Comparison of ENCODE assay signal across 17 mouse cellular contexts in genomic region chr4:83861706-83862105, GRCm38 (mm10).
DNase-seq lines count a peak whose midpoint lies in the region; ATAC-seq and TF ChIP-seq lines count a peak whose summit lies in the region.
"Had no signal": no experiment of that assay in that cellular context is flagged by ENCODE, and none has a peak within 500 bp of the region (broad histone marks: within the 10 kb centered on the region; RNA-seq: fewer than 3 reads in every experiment).

No protein-coding gene starts in this region.

- no peaks in the 10 kb centered on the region for H3K27me3 ChIP-seq in lung, postnatal 0 days (replicated peaks; ENCODE audit: insufficient read depth, low read length)
- H3K27me3 ChIP-seq in liver, embryonic 11.5 days (replicated peaks; ENCODE audit: control insufficient read depth, insufficient read depth, low read length): no peaks in the 10 kb centered on the region
- H3K27me3 ChIP-seq: liver, embryonic 13.5 days; megakaryocyte, embryonic 14.5 days had no signal

- H3K4me3 ChIP-seq in gastrocnemius, adult 2 months: peak overlapping the region; percentile 28; the same call in 1 of the 2 replicates
- no peak overlapping the region for H3K4me3 ChIP-seq in lung, postnatal 0 days (ENCODE audit: low read depth, low read length)
- H3K4me3 ChIP-seq in liver, embryonic 11.5 days (ENCODE audit: low read depth, low read length): no peak overlapping the region
- H3K4me3 ChIP-seq: liver, embryonic 13.5 days; megakaryocyte, embryonic 14.5 days had no signal

- no peak for ATAC-seq in lung, postnatal 0 days
- ATAC-seq in liver, embryonic 11.5 days (replicated peaks; ENCODE audit: low FRiP score): no peak

- no peak overlapping the region for H3K4me2 ChIP-seq in lung, postnatal 0 days (replicated peaks; ENCODE audit: low read depth, low read length)
- no peak overlapping the region for H3K4me2 ChIP-seq in liver, embryonic 11.5 days
- H3K4me2 ChIP-seq: heart, embryonic 11.5 days; liver, embryonic 13.5 days had no signal

- H3K4me1 ChIP-seq in lung, postnatal 0 days (ENCODE audit: insufficient read depth, low read depth, low read length): no peaks in the 10 kb centered on the region
- no peaks in the 10 kb centered on the region for H3K4me1 ChIP-seq in liver, embryonic 11.5 days (replicated peaks; ENCODE audit: control insufficient read depth, insufficient read depth, low read length)
- H3K4me1 ChIP-seq: liver, embryonic 13.5 days; megakaryocyte, embryonic 14.5 days had no signal

- H3K9me3 ChIP-seq in lung, postnatal 0 days (ENCODE audit: low read length): no peaks in the 10 kb centered on the region
- no peaks in the 10 kb centered on the region for H3K9me3 ChIP-seq in liver, embryonic 11.5 days (ENCODE audit: control insufficient read depth, low read length)
- H3K9me3 ChIP-seq: liver, embryonic 13.5 days; megakaryocyte, embryonic 14.5 days had no signal

- no peak overlapping the region for H3K9ac ChIP-seq in lung, postnatal 0 days (replicated peaks; ENCODE audit: low read depth)
- no peak overlapping the region for H3K9ac ChIP-seq in liver, embryonic 11.5 days (ENCODE audit: low read depth, low read length)
- H3K9ac ChIP-seq: liver, embryonic 13.5 days had no signal

- TF ChIP-seq CTCF in gastrocnemius, adult 2 months (IDR thresholded peaks at IDR 0.05): no peak
- no peak for TF ChIP-seq CTCF in lung, postnatal 0 days (IDR thresholded peaks at IDR 0.05)

- intact Hi-C loops in gastrocnemius, adult 2 months (cut with DNase I): no loop called here

- H3K36me3 ChIP-seq in lung, postnatal 0 days (ENCODE audit: insufficient read depth, low read length): no peaks in the 10 kb centered on the region
- no peaks in the 10 kb centered on the region for H3K36me3 ChIP-seq in liver, embryonic 11.5 days (ENCODE audit: control insufficient read depth, insufficient read depth, low read length)
- H3K36me3 ChIP-seq: liver, embryonic 13.5 days had no signal

- WGBS in lung, postnatal 0 days: 58% methylated on average over 3 of the region's 3 CpGs
- 61% methylated on average over 3 of the region's 3 CpGs for WGBS in liver, embryonic 11.5 days

- no peak for DNase-seq in gastrocnemius, adult 2 months
- DNase-seq in gastrocnemius, postnatal 4 days (ENCODE audit: low spot score in 2 of 2): no peak
- peak; percentile 15 for DNase-seq in lung, postnatal 10 days
- DNase-seq in lung, postnatal 0 days (ENCODE audit: low spot score): no peak
- peak; percentile 29 for DNase-seq in brain, adult 2 months (ENCODE audit: low read depth, low spot score)
- DNase-seq in testis, postnatal 14 days (ENCODE audit: low spot score): peak; percentile 37
- no peak for DNase-seq in liver, embryonic 11.5 days (ENCODE audit: low spot score)
- DNase-seq: cerebellum, adult 11-12 months; gastrocnemius, postnatal 36 days; kidney, adult 18-20 months; kidney, postnatal 14 days; liver, embryonic 13.5 days; lung, postnatal 14 days; right cerebral cortex, postnatal 14 days had no signal

- no peak for TF ChIP-seq EP300 in lung, postnatal 0 days (IDR thresholded peaks at IDR 0.05)

- no peak overlapping the region for H3K27ac ChIP-seq in gastrocnemius, adult 2 months
- H3K27ac ChIP-seq in lung, postnatal 0 days (ENCODE audit: low read length): no peak overlapping the region
- H3K27ac ChIP-seq in liver, embryonic 11.5 days (ENCODE audit: low read depth, low read length): no peak overlapping the region
- H3K27ac ChIP-seq: liver, embryonic 13.5 days; stomach, postnatal 0 days had no signal

Comparison
In these comparisons a context has a peak if more than half of its experiments do, and no peak if none do; other contexts are left out.
1. DNase-seq: peak in lung, postnatal 10 days (single experiment), brain, adult 2 months (single experiment) and testis, postnatal 14 days (single experiment); none in gastrocnemius, adult 2 months (single experiment), gastrocnemius, postnatal 4 days (0 of 2), lung, postnatal 0 days (single experiment) and liver, embryonic 11.5 days (single experiment).